Mouse (Mus musculus) neutrophil, adult 5-6 weeks (primary cell): ENCODE measurements around the gene Uevld. TPM values are rescaled to one million over a fixed set of nuclear protein-coding genes. Genes with fewer than 3 reads are reported as not detected.
"Not testable (repeated sequence)": the region's sequence is repeated elsewhere in the genome, so short reads cannot be mapped to it uniquely, and the experiment has no call there.

Experiments used
- ATAC-seq: fragments of 151-379, 151-347 bp; 2 replicates; pipeline ENCODE4 v1.8.0; 2017; ENCODE audit warnings: mild to moderate bottlenecking, moderate TSS enrichment; ENCODE audit not compliant: insufficient number of reproducible peaks, poor library complexity, low FRiP score, severe bottlenecking; ENCODE audit errors: extremely low read depth
- total RNA-seq: library from RNA; stranded (forward); fragments of 200-1000 nt; gene quantifications from 2 replicates; pipeline ENCODE4 v1.2.3, GENCODE M21; 2017

Gene Uevld
- 5.3 and 6.9 TPM in 2 replicates for total RNA-seq

DNA sequence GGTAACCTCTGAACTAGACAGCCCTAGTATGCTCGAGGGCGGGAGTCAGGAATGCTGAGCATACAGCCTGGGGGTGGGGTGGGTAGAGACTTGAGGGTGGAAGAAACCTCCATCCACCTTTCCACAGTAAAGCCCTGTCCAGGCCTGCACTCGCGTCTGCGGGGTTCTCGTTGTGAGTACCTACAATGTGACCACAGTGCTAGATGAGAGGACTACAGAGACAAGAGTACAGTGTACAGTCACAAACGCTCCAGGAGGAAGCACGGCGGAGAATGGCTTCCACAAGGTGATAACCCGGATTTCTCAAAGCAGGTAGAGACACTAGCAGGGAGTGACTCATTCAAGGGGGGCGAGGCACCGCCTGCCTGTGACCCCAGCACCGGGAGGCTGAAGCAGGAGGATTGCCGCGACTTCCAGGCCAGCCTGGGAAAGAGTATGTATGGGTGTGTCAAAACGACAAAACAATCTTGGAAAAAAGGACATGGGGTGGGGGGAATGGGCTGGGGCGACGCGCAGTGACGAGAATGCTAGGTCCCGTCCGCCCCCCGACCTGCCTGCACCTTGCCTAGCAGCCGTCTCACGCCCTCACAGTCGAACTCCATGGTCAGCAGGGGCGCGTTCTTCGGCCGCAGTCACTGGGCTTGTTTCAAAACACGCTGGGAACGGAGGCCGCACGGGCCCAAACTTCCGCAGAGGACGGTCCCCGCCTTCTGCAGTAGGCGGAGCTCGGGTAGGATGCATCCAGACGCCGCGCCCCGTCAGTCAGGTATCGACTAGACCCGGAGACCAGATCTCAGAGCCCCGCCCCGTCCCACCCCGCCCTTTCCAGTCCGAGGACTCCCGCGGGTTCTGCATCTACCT is at the start of gene Uevld:
Gene Uevld (minus strand): TSS at position 697 of the 861 bp plus-strand sequence.
- ATAC-seq: peak; percentile 91

DNA sequence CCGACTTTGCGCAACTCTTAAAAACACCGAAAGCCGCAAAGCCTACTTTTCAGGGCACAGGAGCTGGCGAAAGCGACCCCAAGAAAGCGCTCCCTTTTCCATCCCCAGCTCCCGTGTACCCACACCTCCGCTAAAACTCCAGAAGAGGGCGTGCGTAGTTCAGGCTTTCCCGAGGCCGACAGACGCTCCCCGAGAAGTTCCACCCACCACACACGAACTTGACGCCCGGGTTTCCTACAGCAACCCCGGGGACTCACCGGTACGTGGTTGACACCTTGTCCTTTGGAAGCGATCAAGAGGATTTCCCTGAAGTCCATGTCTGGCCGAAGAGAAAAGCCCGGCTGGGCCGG is 49.5 kb upstream of the Uevld start:
- peak; percentile 30; the same call in 1 of the 2 replicates for ATAC-seq

DNA sequence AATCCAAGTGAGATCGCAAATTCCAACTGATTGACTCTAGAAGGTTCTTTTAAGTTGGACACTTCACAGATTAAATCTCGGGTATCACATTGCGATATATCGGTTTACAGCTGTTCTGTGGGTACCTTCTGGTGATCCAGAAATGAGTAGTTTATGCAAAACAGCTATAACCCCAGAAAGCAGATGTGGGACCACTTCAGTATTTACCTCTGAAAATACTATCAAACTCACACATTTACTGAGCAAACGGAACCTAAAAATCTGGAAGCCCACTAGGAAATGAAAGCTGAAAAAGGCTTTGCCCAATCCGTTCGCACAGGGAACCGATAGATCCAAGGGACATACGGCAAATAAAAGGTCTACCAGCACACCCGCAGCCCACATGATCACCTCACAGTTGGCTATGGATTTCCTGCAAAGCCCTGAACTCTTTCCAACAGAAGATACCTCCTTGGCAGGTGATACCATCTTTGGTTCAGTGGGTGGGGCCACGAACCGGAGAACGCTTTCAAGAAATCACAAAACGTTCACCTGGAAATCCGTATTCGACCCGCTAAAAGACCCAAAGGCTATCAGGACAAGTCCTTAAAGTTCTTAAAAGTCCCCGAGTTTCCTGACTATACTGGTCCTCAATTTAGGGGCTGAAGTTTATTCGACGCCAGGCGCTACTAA is 48.9 kb upstream of the Uevld start:
- no peak for ATAC-seq

DNA sequence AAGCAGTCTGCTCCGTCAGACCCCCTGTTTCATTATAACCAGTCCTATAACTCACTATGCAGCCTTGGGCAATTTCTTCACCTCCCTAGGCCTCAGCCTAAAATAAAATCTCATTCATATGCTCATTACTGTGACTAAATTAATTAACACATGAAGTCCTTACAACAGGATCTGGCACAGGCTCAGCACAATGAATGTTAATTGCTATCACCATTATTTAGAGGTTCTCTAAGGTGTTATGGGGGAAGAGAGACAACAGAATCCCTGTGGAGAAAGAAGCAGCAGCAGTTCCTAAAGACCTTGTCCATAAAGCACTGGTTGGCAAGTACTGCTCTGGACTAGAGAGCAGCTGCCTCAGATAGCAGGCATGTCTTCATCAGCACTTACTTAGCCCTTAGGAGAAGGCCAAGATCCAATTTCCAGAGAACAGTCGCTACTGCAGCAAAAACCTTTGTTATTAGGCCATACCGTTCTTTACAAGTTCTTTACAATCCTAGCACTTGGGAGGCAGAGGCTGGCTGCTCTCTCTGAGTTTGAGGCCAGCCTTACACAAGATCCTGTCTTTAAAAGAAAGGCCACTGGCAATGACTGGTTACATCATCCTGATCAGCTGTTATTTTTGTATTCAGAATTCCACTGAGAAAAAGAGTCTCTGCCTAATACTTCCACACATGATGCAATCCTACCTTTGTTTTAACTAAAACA is 45.2 kb upstream of the Uevld start:
- no peak for ATAC-seq

DNA sequence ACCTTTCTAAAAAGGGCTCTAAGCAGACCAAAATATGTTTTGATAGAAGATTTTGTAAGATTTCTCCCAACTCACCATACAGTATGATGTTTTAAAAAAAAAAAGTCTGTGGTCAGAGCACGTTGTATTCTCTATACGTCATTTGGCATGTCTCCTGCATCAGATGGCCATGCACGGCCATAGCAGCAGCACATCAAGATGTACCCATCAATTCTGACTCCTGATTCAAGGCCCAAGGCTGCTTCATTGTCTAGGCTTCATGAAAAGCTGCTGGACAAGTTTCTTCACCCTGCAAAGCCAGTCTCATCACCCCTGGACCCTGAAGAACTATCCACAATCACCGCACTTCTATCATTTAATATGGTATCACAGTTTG is 43.6 kb upstream of the Uevld start:
- no peak for ATAC-seq

DNA sequence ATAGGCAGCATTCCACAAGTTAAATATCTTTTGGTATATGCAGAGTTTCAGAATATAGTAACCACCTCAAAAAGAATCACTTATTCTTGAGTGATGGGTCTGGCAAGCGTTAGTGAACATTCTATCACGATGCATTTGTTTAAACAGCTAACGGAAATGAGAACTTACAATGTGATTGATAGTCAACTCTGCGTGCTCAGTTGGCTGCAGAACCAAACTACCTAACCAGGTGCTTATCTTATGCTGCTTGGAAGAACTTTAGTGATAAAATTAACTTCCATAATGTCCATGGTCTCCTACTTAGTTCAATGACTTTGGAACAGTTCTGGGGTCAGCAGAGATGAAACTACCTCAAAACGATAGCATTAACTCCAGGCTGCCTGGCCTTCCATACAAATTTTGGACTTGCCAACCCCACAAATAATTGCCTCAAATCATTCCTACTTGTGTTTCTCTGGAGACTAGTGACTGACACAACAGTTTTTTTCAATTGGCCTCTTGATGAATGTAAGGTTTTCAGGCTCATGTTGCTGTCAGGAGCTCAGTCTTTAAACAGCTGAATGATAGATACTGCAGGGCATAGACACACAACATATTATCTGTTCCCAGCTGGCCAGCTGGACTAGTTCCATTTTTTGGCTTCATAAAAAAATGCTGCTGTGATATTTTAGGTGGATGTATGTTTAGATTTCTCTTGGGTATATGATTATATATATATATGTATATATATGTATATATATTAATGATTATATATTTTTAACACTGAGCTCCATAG is 43.0 kb upstream of the Uevld start:
- ATAC-seq: no peak

DNA sequence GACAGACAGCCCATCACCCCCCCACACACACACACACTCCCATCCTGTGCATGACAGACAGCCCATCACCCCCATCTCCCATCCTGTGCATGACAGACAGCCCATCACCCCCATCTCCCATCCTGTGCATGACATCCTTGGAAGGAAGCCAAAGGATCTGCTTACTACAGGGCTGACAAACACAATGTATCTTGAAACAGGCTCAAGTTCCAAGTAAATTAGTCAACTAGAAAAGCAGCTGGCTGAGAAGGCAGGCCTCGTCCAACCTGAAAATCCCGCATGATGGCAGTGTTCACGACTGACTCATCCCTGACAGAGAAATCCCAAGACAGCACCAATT is 42.3 kb upstream of the Uevld start:
- ATAC-seq: no peak

DNA sequence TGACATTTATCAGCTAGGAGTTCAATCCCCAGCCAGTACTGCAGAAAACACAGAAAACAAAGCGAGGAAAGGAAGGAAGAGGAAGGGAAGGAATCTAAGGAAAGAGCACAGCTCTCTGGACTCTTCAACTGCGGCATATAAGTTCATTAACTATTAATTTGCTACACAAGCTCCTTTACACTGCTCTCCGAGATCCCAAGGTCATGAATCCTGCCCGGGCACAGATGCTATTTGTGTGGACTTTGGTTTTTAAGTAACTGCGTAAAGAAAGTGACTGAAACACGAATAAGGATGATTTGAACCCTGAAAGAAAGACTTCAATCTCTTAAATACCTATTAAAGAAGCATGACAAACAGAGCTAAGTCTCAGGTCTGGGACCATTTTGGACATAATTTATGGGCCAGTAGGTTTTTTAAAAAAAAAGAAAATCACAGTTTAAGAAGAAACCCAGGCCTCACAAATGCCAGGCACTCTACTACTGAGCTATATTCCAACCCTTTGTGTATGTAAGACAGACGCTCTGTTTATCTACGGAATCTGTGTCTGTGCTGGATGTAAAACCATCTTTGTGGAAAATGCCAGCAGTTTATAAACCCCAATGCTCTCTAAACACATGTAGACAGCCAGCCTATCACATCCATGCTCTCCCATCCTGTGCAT is 41.8 kb upstream of the Uevld start:
- ATAC-seq: no peak

DNA sequence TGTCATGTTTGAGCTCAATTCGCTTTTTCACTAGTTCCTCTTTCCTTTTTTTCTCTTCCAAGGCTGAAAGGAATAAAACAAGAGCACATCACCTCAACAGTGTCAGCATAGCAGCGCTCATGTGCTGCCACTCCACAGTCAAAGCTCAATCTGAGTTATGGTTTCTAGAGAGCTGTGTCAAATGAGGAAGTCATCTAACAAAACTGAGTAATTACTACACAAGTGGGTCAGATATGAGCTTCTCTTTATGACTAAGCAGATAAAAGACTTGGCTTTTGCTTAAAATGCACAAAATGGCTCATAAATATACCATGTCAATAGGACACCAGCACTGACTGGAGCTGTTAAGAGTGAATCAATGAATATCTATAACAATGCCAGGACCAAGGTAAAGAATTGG is 40.6 kb upstream of the Uevld start:
- peak; percentile 52; the same call in 1 of the 2 replicates for ATAC-seq

DNA sequence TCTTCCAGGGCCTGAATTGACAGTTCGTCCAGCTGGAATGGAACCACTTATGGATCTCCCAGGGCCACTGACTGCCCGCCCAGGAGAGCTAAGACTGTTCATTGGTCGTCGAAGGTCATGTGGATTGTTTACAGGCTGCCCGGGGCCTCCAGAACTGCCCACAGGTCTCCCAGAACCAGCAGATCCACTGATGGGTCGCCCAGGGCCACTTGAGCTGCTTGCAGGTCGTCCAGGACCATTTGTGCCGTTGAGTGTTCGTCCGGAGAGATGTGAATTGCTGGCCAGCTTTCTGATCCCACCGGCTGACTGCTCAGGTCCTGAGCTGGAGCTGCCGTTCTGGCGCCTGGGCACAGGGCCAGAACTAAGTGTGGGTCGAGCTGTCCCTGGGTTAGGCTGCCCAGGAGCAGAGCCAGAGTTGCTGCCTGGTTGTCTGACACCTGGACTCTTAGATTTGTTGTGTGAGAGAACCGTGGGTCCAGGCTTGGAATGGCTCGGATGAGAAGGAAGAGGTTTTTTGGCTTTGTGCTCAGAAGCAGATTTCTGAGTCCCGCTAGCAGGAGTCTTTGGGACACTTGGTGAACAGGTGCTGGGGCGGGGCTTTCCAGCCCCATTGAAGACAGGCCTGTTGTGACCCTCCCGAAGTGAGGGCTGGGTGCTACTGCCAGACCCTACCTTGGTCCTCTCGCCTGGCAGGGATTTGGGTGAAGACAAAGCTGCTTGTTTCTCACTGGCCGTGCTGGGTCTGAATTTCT is 39.5 kb upstream of the Uevld start:
- no peak for ATAC-seq

DNA sequence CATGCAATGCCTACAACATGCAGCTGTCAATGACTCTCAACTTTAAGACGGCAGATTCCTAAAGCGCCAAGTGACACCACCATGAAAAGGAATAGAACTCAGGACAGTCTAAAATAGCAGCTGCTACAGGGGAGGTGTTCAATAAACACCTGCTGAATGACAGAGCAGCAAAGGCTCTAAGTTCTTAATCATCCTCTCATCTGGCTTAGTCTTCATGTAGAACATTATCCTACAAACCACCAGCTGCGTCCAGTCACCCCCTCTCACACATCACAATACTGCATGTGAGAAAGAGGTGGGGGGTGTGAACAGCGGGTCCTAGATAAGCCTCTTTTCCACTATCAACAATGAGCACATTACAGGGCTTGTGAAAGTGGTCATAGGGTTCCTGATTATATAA is 38.7 kb upstream of the Uevld start:
- ATAC-seq: no peak

DNA sequence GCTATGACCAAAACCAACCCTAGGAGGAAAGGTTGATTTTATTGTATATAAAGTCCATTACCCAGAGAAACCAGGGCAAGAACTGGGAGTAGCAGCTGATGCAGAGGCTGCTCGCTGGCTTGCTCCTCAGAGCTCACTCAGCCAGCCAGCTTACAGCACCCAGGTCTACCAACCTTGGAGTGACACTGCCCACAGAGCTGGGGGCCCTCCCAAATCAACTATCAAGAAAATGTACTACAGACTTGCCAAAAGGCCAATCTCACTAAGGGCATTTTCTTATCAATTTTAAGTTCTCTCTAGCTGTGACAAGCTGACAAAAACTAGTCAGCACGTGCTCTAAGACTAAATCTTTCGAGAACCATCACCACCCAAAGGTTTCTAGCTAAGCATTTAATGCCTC is 37.2 kb upstream of the Uevld start:
- no peak for ATAC-seq

DNA sequence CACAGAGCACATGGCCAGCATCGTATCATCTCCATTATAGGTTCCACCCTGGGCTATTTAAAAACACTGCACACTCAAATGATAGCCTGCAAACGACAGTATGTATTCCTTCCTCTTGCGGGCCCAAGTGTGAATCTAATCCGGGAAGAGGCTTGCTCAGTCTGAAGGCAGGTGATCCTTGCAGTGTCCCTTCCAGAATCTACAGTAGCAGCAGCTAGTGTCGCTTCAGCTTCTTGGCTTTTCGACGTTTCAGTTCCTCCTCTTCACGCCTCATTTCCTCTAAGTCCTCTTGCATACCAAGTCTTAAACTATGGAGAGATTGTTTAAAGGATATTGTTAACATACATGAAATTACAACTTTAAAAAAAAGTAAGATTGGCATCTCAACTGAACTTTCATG is 34.8 kb upstream of the Uevld start:
- ATAC-seq: no peak

DNA sequence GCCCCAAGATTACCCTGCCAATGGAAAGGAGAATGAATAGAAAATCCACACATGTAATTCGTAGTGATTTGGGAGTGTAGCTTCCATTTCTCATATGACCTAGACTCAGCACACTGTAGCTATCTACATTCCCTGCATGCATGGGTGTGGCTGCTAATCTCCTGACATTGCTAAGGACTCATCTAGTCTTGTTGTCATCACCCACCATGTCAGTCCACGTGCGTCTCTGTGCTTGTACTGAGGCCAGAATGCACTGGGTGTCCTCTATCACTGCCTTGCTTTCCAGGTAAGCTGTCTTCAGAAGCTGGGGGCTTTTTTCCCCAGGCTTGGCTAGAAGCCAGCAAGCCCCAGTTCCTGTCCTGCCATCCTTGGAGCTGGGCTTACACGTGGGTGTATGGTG is 31.1 kb upstream of the Uevld start:
- not testable (repeated sequence) for ATAC-seq

DNA sequence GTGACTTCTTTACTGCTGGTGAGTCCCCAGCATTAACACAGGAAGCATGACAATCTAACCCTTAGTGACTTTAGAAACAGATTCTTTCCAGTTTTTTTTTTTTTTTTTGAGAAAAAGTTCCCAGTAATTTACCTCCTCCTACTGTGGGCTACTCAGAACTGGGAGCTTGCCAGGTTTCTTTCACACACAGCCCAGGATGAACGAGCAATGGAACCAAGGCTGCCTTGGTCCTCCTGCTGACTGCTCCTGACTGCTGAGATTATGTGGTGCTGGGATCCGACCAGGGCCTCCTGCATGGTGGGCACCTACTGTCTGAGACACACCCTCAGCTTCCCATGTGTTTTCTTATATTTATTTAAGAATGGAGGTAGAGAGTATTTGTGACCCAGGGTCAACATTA is 28.7 kb upstream of the Uevld start:
- no peak for ATAC-seq

DNA sequence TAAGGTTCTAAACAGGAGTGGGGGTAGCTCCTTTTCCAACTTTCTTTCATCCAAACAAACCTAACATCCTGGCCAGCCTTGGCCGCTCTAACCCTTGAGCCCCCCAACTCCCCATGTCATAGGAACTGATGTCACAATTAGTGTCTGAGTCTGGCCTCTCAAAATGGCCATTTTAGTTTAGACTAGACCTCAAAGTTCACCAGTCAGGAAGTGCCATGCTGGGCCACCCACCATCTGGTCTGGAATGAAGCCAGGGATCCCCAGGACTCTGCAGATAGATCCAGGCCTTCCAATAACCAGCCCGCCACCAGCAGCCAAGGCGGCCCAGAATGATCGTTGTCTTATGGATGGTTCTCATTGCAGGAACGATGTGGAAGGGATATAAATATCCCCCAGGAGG is 28.3 kb upstream of the Uevld start:
- no peak for ATAC-seq

DNA sequence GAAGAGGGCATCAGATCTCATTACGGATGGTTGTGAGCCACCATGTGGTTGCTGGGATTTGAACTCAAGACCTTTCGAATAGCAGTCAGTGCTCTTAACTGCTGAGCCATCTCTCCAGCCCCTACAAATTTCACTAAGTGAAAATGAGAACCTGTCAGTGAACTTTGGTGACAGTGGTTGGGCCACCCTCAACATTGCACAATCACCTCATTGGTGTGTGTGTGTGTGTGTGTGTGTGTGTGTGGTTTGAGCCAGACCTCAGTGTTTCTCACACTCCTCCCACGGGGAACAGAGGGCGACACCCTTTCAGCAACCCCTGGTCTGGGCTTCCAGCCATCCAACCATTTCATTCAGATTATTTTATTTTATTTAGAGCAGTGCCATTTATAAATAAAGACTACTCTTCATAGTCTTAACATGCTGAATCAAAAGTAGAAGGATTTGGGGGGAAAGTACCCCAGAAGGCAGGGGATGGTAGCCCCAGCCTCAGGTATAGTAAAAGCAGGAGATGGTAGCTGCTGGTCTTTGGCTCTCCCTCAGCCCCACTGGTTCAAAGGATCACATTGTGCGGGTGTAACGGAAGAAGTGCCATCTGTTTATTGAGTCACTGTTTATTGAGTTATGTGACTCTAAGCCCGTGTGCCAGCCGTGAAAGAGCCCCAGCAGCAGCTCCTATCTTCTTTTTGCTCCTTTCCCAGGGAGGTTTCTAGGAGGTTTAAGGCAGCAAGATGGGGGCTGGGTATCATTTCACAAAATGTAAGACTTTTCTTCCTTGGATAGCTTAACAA is 27.6 kb upstream of the Uevld start:
- peak; percentile 64 for ATAC-seq
